Mouse (Mus musculus) kidney, adult 2 months (tissue): ENCODE measurements around the gene Rasl10b.

Experiments used
- CTCF ChIP-seq: fragments of 200-500 bp; conservative IDR thresholded peaks from 2 replicates; pipeline ENCODE4 v1.5.1; 2011; ENCODE audit warnings: low read depth, mild to moderate bottlenecking, control low read depth, low read length, moderate library complexity, mixed read lengths; ENCODE audit not compliant: insufficient read depth, insufficient read length
- POLR2A ChIP-seq: fragments of 200-500 bp; IDR thresholded peaks from one replicate; pipeline ENCODE4 v1.6.1; 2011; ENCODE audit warnings: low read depth, low read length, control low read depth

- TF ChIP-seq CTCF (no peak), POLR2A (no peak)
Observed at GRCm38 (mm10) chr11:83398724-83399123, 10.2 kb upstream of the Rasl10b start.
